Mouse (Mus musculus) embryonic facial prominence, embryonic 10.5 days (tissue): Measurements from ENCODE around the gene Scube1. TPM values are rescaled to one million over a fixed set of nuclear protein-coding genes. Genes with fewer than 3 reads are reported as not detected.

Experiments
- DNase-seq: peaks from one replicate; pipeline ENCODE4 v3.0.0-alpha.2; 2017; ENCODE audit warnings: low spot score
- H3K27ac ChIP-seq: fragments of 300-500 bp; sonication (generic); replicated peaks from 2 replicates; pipeline ENCODE4 v1.5.1; 2016; ENCODE audit warnings: mild to moderate bottlenecking
- H3K27me3 ChIP-seq: fragments of 300-500 bp; sonication (generic); replicated peaks from 2 replicates; pipeline ENCODE4 v1.6.1; 2016; ENCODE audit warnings: low read depth, mild to moderate bottlenecking; ENCODE audit not compliant: poor library complexity, severe bottlenecking
- H3K36me3 ChIP-seq: fragments of 300-500 bp; sonication (generic); replicated peaks from 2 replicates; pipeline ENCODE4 v1.6.1; 2016; ENCODE audit warnings: mild to moderate bottlenecking, moderate library complexity
- H3K4me1 ChIP-seq: fragments of 300-500 bp; sonication (generic); 2 replicates; pipeline ENCODE4 v1.6.1; 2016
- H3K4me3 ChIP-seq: fragments of 300-500 bp; sonication (generic); 2 replicates; pipeline ENCODE4 v1.5.1; 2016; ENCODE audit warnings: mild to moderate bottlenecking, moderate library complexity
- H3K9me3 ChIP-seq: fragments of 300-500 bp; sonication (generic); 2 replicates; pipeline ENCODE4 v1.6.1; 2016; ENCODE audit warnings: mild to moderate bottlenecking
- WGBS: fragments of 180-500 bp; shearing (Covaris S2); methylation state at CpG from one replicate; pipeline ENCODE4 v1.1.7; 2016; 5-methylcytosine and 5-hydroxymethylcytosine counted together
- polyA plus RNA-seq: library from polyadenylated mRNA; unstranded; fragments of >200 nt; fragmentation: Nextera tagmentation; extraction: Ambion mirVana; gene quantifications from 2 replicates; pipeline ENCODE4 v1.2.1, GENCODE M21; 2016

Gene Scube1
- polyA plus RNA-seq: 51.4 and 52.4 TPM in 2 replicates

- H3K4me1 ChIP-seq: peaks cover 77% of the 10 kb centered on the region
- DNase-seq: peak; percentile 95
- H3K4me3 ChIP-seq: peak within 1 kb of the TSS; percentile 86
- WGBS: 0% methylated on average over 51 of the region's 51 CpGs
- H3K36me3 ChIP-seq: peaks cover 28% of the 10 kb centered on the region
- H3K9me3 ChIP-seq: no peaks in the 10 kb centered on the region
- peaks cover 92% of the 10 kb centered on the region for H3K27me3 ChIP-seq
- peak within 1 kb of the TSS; percentile 90 for H3K27ac ChIP-seq
Measured at GRCm38 (mm10) chr15:83724886-83725269, at the start of gene Scube1. TSS of gene Scube1 (minus strand) at chr15:83725021.

GRCm38 (mm10) chr15:83772953-83773352 lies 48.1 kb upstream of the Scube1 start:
- H3K27me3 ChIP-seq: peaks cover 40% of the 10 kb centered on the region
- no peaks in the 10 kb centered on the region for H3K36me3 ChIP-seq
- no peak overlapping the region for H3K4me3 ChIP-seq
- no peaks in the 10 kb centered on the region for H3K9me3 ChIP-seq
- H3K27ac ChIP-seq: no peak overlapping the region
- no peak for DNase-seq
- WGBS: 90% methylated on average over 4 of the region's 4 CpGs
- peaks cover 17% of the 10 kb centered on the region for H3K4me1 ChIP-seq

- H3K4me3 ChIP-seq: no peak overlapping the region
- H3K9me3 ChIP-seq: no peaks in the 10 kb centered on the region
- H3K27me3 ChIP-seq: peaks cover 39% of the 10 kb centered on the region
- no peak for DNase-seq
- H3K36me3 ChIP-seq: no peaks in the 10 kb centered on the region
- H3K4me1 ChIP-seq: peaks cover 17% of the 10 kb centered on the region
- no peak overlapping the region for H3K27ac ChIP-seq
- WGBS: 63% methylated on average over 5 of the region's 5 CpGs
Measured at GRCm38 (mm10) chr15:83772460-83772859, 47.6 kb upstream of the Scube1 start.

- peaks cover 30% of the 10 kb centered on the region for H3K27me3 ChIP-seq
- H3K9me3 ChIP-seq: no peaks in the 10 kb centered on the region
- H3K4me1 ChIP-seq: peaks cover 20% of the 10 kb centered on the region
- no peak overlapping the region for H3K4me3 ChIP-seq
- H3K27ac ChIP-seq: no peak overlapping the region
- no peak for DNase-seq
- no peaks in the 10 kb centered on the region for H3K36me3 ChIP-seq
- WGBS: 81% methylated on average over 8 of the region's 8 CpGs
Measured at GRCm38 (mm10) chr15:83771346-83772053, 46.7 kb upstream of the Scube1 start.

- Histone ChIP-seq H3K27ac (peak overlapping the region; percentile 69), H3K27me3 (peaks cover 12% of the 10 kb centered on the region), H3K4me1 (peaks cover 33% of the 10 kb centered on the region), H3K9me3 (no peaks in the 10 kb centered on the region), H3K4me3 (0 out of 2 replicates have a peak overlapping the region, but pooled peaks have one; percentile 18), H3K36me3 (no peaks in the 10 kb centered on the region)
- WGBS: 10% methylated on average over 6 of the region's 6 CpGs
- peak; percentile 79 for DNase-seq
Measured at GRCm38 (mm10) chr15:83765388-83766029, 40.7 kb upstream of the Scube1 start.

GRCm38 (mm10) chr15:83761512-83761911 lies 36.7 kb upstream of the Scube1 start:
- no peak for DNase-seq
- no peaks in the 10 kb centered on the region for H3K36me3 ChIP-seq
- peaks cover 31% of the 10 kb centered on the region for H3K4me1 ChIP-seq
- no peaks in the 10 kb centered on the region for H3K9me3 ChIP-seq
- H3K4me3 ChIP-seq: no peak overlapping the region
- 92% methylated on average over 13 of the region's 13 CpGs for WGBS
- H3K27ac ChIP-seq: no peak overlapping the region
- H3K27me3 ChIP-seq: peaks cover 24% of the 10 kb centered on the region

GRCm38 (mm10) chr15:83760683-83761082 lies 35.9 kb upstream of the Scube1 start:
- peak; percentile 80 for DNase-seq
- H3K4me1 ChIP-seq: peaks cover 25% of the 10 kb centered on the region
- H3K36me3 ChIP-seq: no peaks in the 10 kb centered on the region
- H3K27me3 ChIP-seq: peaks cover 24% of the 10 kb centered on the region
- no peak overlapping the region for H3K27ac ChIP-seq
- WGBS: 4% methylated on average over 10 of the region's 10 CpGs
- H3K4me3 ChIP-seq: no peak overlapping the region
- no peaks in the 10 kb centered on the region for H3K9me3 ChIP-seq

- Histone ChIP-seq H3K27me3 (peaks cover 24% of the 10 kb centered on the region), H3K36me3 (no peaks in the 10 kb centered on the region), H3K4me3 (no peak overlapping the region), H3K9me3 (peaks cover 7% of the 10 kb centered on the region; the same call in 1 of the 2 replicates), H3K27ac (no peak overlapping the region), H3K4me1 (peaks cover 11% of the 10 kb centered on the region; the same call in 1 of the 2 replicates)
- WGBS: 10% methylated on average over 4 of the region's 4 CpGs
- DNase-seq: no peak
Measured at GRCm38 (mm10) chr15:83758958-83759357, 34.1 kb upstream of the Scube1 start.

GRCm38 (mm10) chr15:83756742-83757141 lies 31.9 kb upstream of the Scube1 start:
- Histone ChIP-seq H3K27me3 (peaks cover 22% of the 10 kb centered on the region), H3K27ac (no peak overlapping the region), H3K4me1 (peaks cover 9% of the 10 kb centered on the region; the same call in 1 of the 2 replicates), H3K36me3 (no peaks in the 10 kb centered on the region), H3K4me3 (no peak overlapping the region), H3K9me3 (peaks cover 7% of the 10 kb centered on the region; the same call in 1 of the 2 replicates)
- 26% methylated on average over 9 of the region's 9 CpGs for WGBS
- peak; percentile 67 for DNase-seq

GRCm38 (mm10) chr15:83749436-83749835 lies 24.6 kb upstream of the Scube1 start:
- Histone ChIP-seq H3K4me1 (0 out of 2 replicates have a peak, but pooled peaks cover 5% of the 10 kb centered on the region), H3K36me3 (no peaks in the 10 kb centered on the region), H3K9me3 (peaks cover 1% of the 10 kb centered on the region; the same call in 1 of the 2 replicates), H3K27me3 (peaks cover 9% of the 10 kb centered on the region; the same call in 1 of the 2 replicates), H3K27ac (no peak overlapping the region), H3K4me3 (no peak overlapping the region)
- DNase-seq: no peak
- WGBS: 69% methylated on average over 9 of the region's 9 CpGs

GRCm38 (mm10) chr15:83748986-83749385 lies 24.2 kb upstream of the Scube1 start:
- H3K36me3 ChIP-seq: no peaks in the 10 kb centered on the region
- no peaks in the 10 kb centered on the region for H3K9me3 ChIP-seq
- DNase-seq: no peak
- 0 out of 2 replicates have a peak, but pooled peaks cover 5% of the 10 kb centered on the region for H3K4me1 ChIP-seq
- H3K27ac ChIP-seq: no peak overlapping the region
- no peak overlapping the region for H3K4me3 ChIP-seq
- H3K27me3 ChIP-seq: peaks cover 9% of the 10 kb centered on the region; the same call in 1 of the 2 replicates
- 84% methylated on average over 6 of the region's 6 CpGs for WGBS

- 80% methylated on average over 16 of the region's 16 CpGs for whole genome bisulfite sequencing
- Histone ChIP-seq H3K27me3 (peaks cover 9% of the 10 kb centered on the region; the same call in 1 of the 2 replicates), H3K27ac (0 out of 2 replicates have a peak overlapping the region, but pooled peaks have one; percentile 7), H3K9me3 (no peaks in the 10 kb centered on the region), H3K36me3 (no peaks in the 10 kb centered on the region), H3K4me3 (no peak overlapping the region), H3K4me1 (peaks cover 28% of the 10 kb centered on the region)
- DNase-seq: no peak
Measured at GRCm38 (mm10) chr15:83746311-83746710, 21.5 kb upstream of the Scube1 start.
